8 mouse cellular contexts compared by ENCODE assay signal in genomic region chr11:77100137-77100937, GRCm38 (mm10). TPM values are rescaled to one million over a fixed set of nuclear protein-coding genes. Genes with fewer than 3 reads are reported as not detected.
DNase-seq lines count a peak whose midpoint lies in the region; ATAC-seq lines count a peak whose summit lies in the region.

No protein-coding gene starts in this region.

- no peak for ATAC-seq in heart, embryonic 11.5 days (replicated peaks; ENCODE audit: insufficient number of reproducible peaks, low FRiP score, low TSS enrichment)

- H3K27me3 ChIP-seq in embryonic facial prominence, embryonic 10.5 days (replicated peaks; ENCODE audit: low read depth, poor library complexity, severe bottlenecking) = no peaks in the 10 kb centered on the region
- no peaks in the 10 kb centered on the region for H3K27me3 ChIP-seq in heart, embryonic 11.5 days (ENCODE audit: control insufficient read depth, insufficient read depth, low read length)

- 15% methylated on average over 10 of the region's 10 CpGs for WGBS in embryonic facial prominence, embryonic 10.5 days
- WGBS in heart, embryonic 11.5 days (ENCODE audit: insufficient replicate concordance) = 13% methylated on average over 10 of the region's 10 CpGs

- peak; percentile 80 for DNase-seq in CD4-positive, CD25-positive, alpha-beta regulatory T cell, adult 2 months (ENCODE audit: low read depth, low spot score)
- DNase-seq in adrenal gland, postnatal 14 days = peak; percentile 89
- peak; percentile 78 for DNase-seq in embryonic facial prominence, embryonic 10.5 days (ENCODE audit: low spot score)
- DNase-seq in layer of hippocampus, adult 18-20 months (ENCODE audit: low spot score in 2 of 2) = peak; percentile 44 to 89
- peak; percentile 90 for DNase-seq in lung, postnatal 14 days
- DNase-seq in retina, embryonic 14.5 days (ENCODE audit: low spot score) = peak; percentile 90
- peak; percentile 86 for DNase-seq in thymus, postnatal 4 days

- H3K4me3 ChIP-seq in embryonic facial prominence, embryonic 10.5 days = no peak overlapping the region
- no peak overlapping the region for H3K4me3 ChIP-seq in heart, embryonic 11.5 days (ENCODE audit: low read depth, low read length)

- 0 out of 2 replicates have a peak overlapping the region, but pooled peaks have one; percentile 24 for H3K4me2 ChIP-seq in heart, embryonic 11.5 days

- no peak overlapping the region for H3K9ac ChIP-seq in heart, embryonic 11.5 days (ENCODE audit: low read depth, low read length)

- peaks cover 5% of the 10 kb centered on the region for H3K4me1 ChIP-seq in embryonic facial prominence, embryonic 10.5 days
- H3K4me1 ChIP-seq in heart, embryonic 11.5 days (ENCODE audit: control insufficient read depth, insufficient read depth, low read length) = peaks cover 9% of the 10 kb centered on the region; the same call in 1 of the 2 replicates

- no peaks in the 10 kb centered on the region for H3K36me3 ChIP-seq in embryonic facial prominence, embryonic 10.5 days (replicated peaks)
- H3K36me3 ChIP-seq in heart, embryonic 11.5 days (ENCODE audit: control insufficient read depth, insufficient read depth, low read length) = no peaks in the 10 kb centered on the region

- H3K9me3 ChIP-seq in embryonic facial prominence, embryonic 10.5 days = no peaks in the 10 kb centered on the region
- H3K9me3 ChIP-seq in heart, embryonic 11.5 days (replicated peaks; ENCODE audit: control insufficient read depth, low read length) = no peaks in the 10 kb centered on the region

- no peak overlapping the region for H3K27ac ChIP-seq in embryonic facial prominence, embryonic 10.5 days (replicated peaks)
- H3K27ac ChIP-seq in heart, embryonic 11.5 days (ENCODE audit: low read depth, low read length) = no peak overlapping the region

RNA-seq across cellular contexts. Expression of gene Nsrp1, which starts 22.1 kb away (rescaled TPM):
- total RNA-seq in adrenal gland, postnatal 14 days (2021) = 25.3 and 28.2 TPM in 2 replicates
- 59.7 and 70.8 TPM in 2 replicates for polyA plus RNA-seq in embryonic facial prominence, embryonic 10.5 days (2016; fragmentation: Nextera tagmentation; extraction: Ambion mirVana)
- polyA plus RNA-seq in heart, embryonic 11.5 days (2014; fragmentation: Nextera tagmentation; extraction: Ambion mirVana) = 52.6 and 52.9 TPM in 2 replicates
- 10 to 100 TPM; 20.3 to 21.1 TPM for total RNA-seq in layer of hippocampus, adult 18-20 months (2021)
